Comparison of ENCODE assay signal across 8 mouse cellular contexts in genomic region chr4:119109640-119110039, GRCm38 (mm10). TPM values are rescaled to one million over a fixed set of nuclear protein-coding genes. Genes with fewer than 3 reads are reported as not detected.
DNase-seq lines count a peak whose midpoint lies in the region; ATAC-seq and TF ChIP-seq lines count a peak whose summit lies in the region.

No protein-coding gene starts in this region.

- H3K36me3 ChIP-seq in kidney, postnatal 0 days (ENCODE audit: insufficient read depth, low read length) = peaks cover 4% of the 10 kb centered on the region; the same call in 1 of the 2 replicates
- H3K36me3 ChIP-seq in embryonic facial prominence, embryonic 11.5 days (replicated peaks; ENCODE audit: control insufficient read depth, insufficient read depth, low read depth, low read length) = no peaks in the 10 kb centered on the region
- H3K36me3 ChIP-seq in hindbrain, embryonic 16.5 days (ENCODE audit: control insufficient read depth, insufficient read depth, low read length) = no peaks in the 10 kb centered on the region
- no peaks in the 10 kb centered on the region for H3K36me3 ChIP-seq in midbrain, embryonic 16.5 days (ENCODE audit: control insufficient read depth, insufficient read depth, low read length)

- peaks cover 16% of the 10 kb centered on the region for H3K4me1 ChIP-seq in kidney, postnatal 0 days (replicated peaks; ENCODE audit: insufficient read depth, low read length)
- H3K4me1 ChIP-seq in embryonic facial prominence, embryonic 11.5 days (ENCODE audit: control insufficient read depth, insufficient read depth, low read length) = peaks cover 3% of the 10 kb centered on the region
- peaks cover 19% of the 10 kb centered on the region for H3K4me1 ChIP-seq in hindbrain, embryonic 16.5 days (ENCODE audit: control insufficient read depth, insufficient read depth, low read depth, low read length)
- peaks cover 15% of the 10 kb centered on the region for H3K4me1 ChIP-seq in midbrain, embryonic 16.5 days (ENCODE audit: control insufficient read depth, insufficient read depth, low read length)

- peak overlapping the region; percentile 81 for H3K4me2 ChIP-seq in kidney, postnatal 0 days (ENCODE audit: low read length)
- H3K4me2 ChIP-seq in embryonic facial prominence, embryonic 11.5 days (ENCODE audit: low read depth, low read length) = peak overlapping the region; percentile 58
- peak overlapping the region; percentile 82 for H3K4me2 ChIP-seq in hindbrain, embryonic 16.5 days (ENCODE audit: low read length)
- peak overlapping the region; percentile 78 for H3K4me2 ChIP-seq in midbrain, embryonic 16.5 days (ENCODE audit: low read length)

- H3K9me3 ChIP-seq in kidney, postnatal 0 days (replicated peaks; ENCODE audit: low read length) = no peaks in the 10 kb centered on the region
- H3K9me3 ChIP-seq in embryonic facial prominence, embryonic 11.5 days (replicated peaks; ENCODE audit: control insufficient read depth, low read length) = no peaks in the 10 kb centered on the region
- no peaks in the 10 kb centered on the region for H3K9me3 ChIP-seq in hindbrain, embryonic 16.5 days (ENCODE audit: control insufficient read depth, low read length)
- no peaks in the 10 kb centered on the region for H3K9me3 ChIP-seq in midbrain, embryonic 16.5 days (replicated peaks; ENCODE audit: control insufficient read depth, low read length, poor library complexity, severe bottlenecking)

- peak overlapping the region; percentile 83 for H3K9ac ChIP-seq in kidney, postnatal 0 days (ENCODE audit: low read depth, low read length)
- H3K9ac ChIP-seq in embryonic facial prominence, embryonic 11.5 days (replicated peaks; ENCODE audit: low read length) = peak overlapping the region; percentile 81
- H3K9ac ChIP-seq in hindbrain, embryonic 16.5 days (ENCODE audit: low read depth, low read length) = peak overlapping the region; percentile 82
- peak overlapping the region; percentile 84 for H3K9ac ChIP-seq in midbrain, embryonic 16.5 days (ENCODE audit: low read depth, low read length)

- no peaks in the 10 kb centered on the region for H3K27me3 ChIP-seq in kidney, postnatal 0 days (ENCODE audit: insufficient read depth, low read length)
- H3K27me3 ChIP-seq in embryonic facial prominence, embryonic 11.5 days (ENCODE audit: control insufficient read depth, insufficient read depth, low read length) = no peaks in the 10 kb centered on the region
- no peaks in the 10 kb centered on the region for H3K27me3 ChIP-seq in hindbrain, embryonic 16.5 days (replicated peaks; ENCODE audit: control insufficient read depth, insufficient read depth, low read length)
- H3K27me3 ChIP-seq in midbrain, embryonic 16.5 days (ENCODE audit: control insufficient read depth, insufficient read depth, low read depth, low read length) = 0 out of 2 replicates have a peak, but pooled peaks cover 3% of the 10 kb centered on the region

- no peak for TF ChIP-seq CTCF in kidney, postnatal 0 days (IDR thresholded peaks at IDR 0.05; ENCODE audit: low read depth)

- H3K4me3 ChIP-seq in kidney, postnatal 0 days (replicated peaks; ENCODE audit: low read depth, low read length) = peak overlapping the region; percentile 87
- H3K4me3 ChIP-seq in embryonic facial prominence, embryonic 11.5 days (ENCODE audit: low read depth, low read length) = peak overlapping the region; percentile 76
- H3K4me3 ChIP-seq in hindbrain, embryonic 16.5 days (ENCODE audit: low read length) = peak overlapping the region; percentile 77
- peak overlapping the region; percentile 76 for H3K4me3 ChIP-seq in midbrain, embryonic 16.5 days (ENCODE audit: low read depth, low read length)

- WGBS in kidney, postnatal 0 days = 11% methylated on average over 11 of the region's 11 CpGs
- WGBS in embryonic facial prominence, embryonic 11.5 days = 7% methylated on average over 11 of the region's 11 CpGs
- 6% methylated on average over 11 of the region's 11 CpGs for WGBS in hindbrain, embryonic 16.5 days
- 3% methylated on average over 11 of the region's 11 CpGs for WGBS in midbrain, embryonic 16.5 days

- no peak for ATAC-seq in kidney, postnatal 0 days (replicated peaks; ENCODE audit: low FRiP score, low read depth)
- no peak for ATAC-seq in embryonic facial prominence, embryonic 11.5 days (replicated peaks; ENCODE audit: insufficient number of reproducible peaks, low FRiP score, low TSS enrichment, low read depth)
- no peak for ATAC-seq in hindbrain, embryonic 16.5 days
- no peak for ATAC-seq in midbrain, embryonic 16.5 days

- H3K27ac ChIP-seq in kidney, postnatal 0 days = peak overlapping the region; percentile 93; the same call in 1 of the 2 replicates
- H3K27ac ChIP-seq in embryonic facial prominence, embryonic 11.5 days (replicated peaks; ENCODE audit: low read depth, low read length) = no peak overlapping the region
- no peak overlapping the region for H3K27ac ChIP-seq in hindbrain, embryonic 16.5 days (ENCODE audit: low read depth, low read length)
- no peak overlapping the region for H3K27ac ChIP-seq in midbrain, embryonic 16.5 days (ENCODE audit: low read length)

- peak; percentile 29 for DNase-seq in kidney, postnatal 0 days (ENCODE audit: low spot score)
- DNase-seq in kidney, adult 18-20 months = no peak
- DNase-seq in embryonic facial prominence, embryonic 11.5 days (ENCODE audit: low spot score) = no peak
- no peak for DNase-seq in c-Kit-positive CD71-positive TER-119-positive erythroid progenitor cells, embryonic 14.5 days (ENCODE audit: low spot score)
- no peak for DNase-seq in frontal cortex, postnatal 25 days (ENCODE audit: low spot score in 2 of 2)
- DNase-seq in layer of hippocampus, adult 9-11 months = no peak

RNA-seq across cellular contexts. Expression of gene Slc2a1, which starts 1.1 kb away (rescaled TPM):
- polyA plus RNA-seq in kidney, postnatal 0 days (2015; fragmentation: Nextera tagmentation; extraction: Ambion mirVana) = 57.5 and 58.0 TPM in 2 replicates
- 111 and 140 TPM in 2 replicates for polyA plus RNA-seq in embryonic facial prominence, embryonic 11.5 days (2014; fragmentation: Nextera tagmentation; extraction: Ambion mirVana)
- polyA plus RNA-seq in hindbrain, embryonic 16.5 days (2015; fragmentation: Nextera tagmentation; extraction: Ambion mirVana) = 100 and 106 TPM in 2 replicates
- 90.7 and 91.6 TPM in 2 replicates for polyA plus RNA-seq in midbrain, embryonic 16.5 days (2015; fragmentation: Nextera tagmentation; extraction: Ambion mirVana)
